Mouse (Mus musculus): ENCODE results near the gene Arhgef9.

Arhgef9 gene

GRCm38 (mm10) chrX:95196104-95196919, at the start of gene Arhgef9:
TSS of gene Arhgef9 (minus strand) at chrX:95196856.
- no peaks in the 10 kb centered on the region for H3K9me3 ChIP-seq (ENCODE audit: low read length)
- 0 out of 2 replicates have a peak, but pooled peaks cover 5% of the 10 kb centered on the region for H3K4me1 ChIP-seq (replicated peaks; ENCODE audit: low read depth, low read length)
- H3K4me3 ChIP-seq (replicated peaks; ENCODE audit: low read length): 0 out of 2 replicates have a peak within 1 kb of the TSS, but pooled peaks have one; percentile 20
- no peaks in the 10 kb centered on the region for H3K36me3 ChIP-seq (ENCODE audit: insufficient read depth, low read length)
- H3K27me3 ChIP-seq (ENCODE audit: insufficient read depth, low read length): no peaks in the 10 kb centered on the region
- TF ChIP-seq NANOG (IDR thresholded peaks at IDR 0.05; ENCODE audit: borderline replicate concordance, low read length): no peak
- TF ChIP-seq CTCF (conservative IDR thresholded peaks at IDR 0.05; ENCODE audit: low read length): no peak
- no peak for TF ChIP-seq POU5F1 (IDR thresholded peaks at IDR 0.05; ENCODE audit: borderline replicate concordance, low read length)

- Histone ChIP-seq H3K36me3 (ENCODE audit: insufficient read depth, low read length) (no peaks in the 10 kb centered on the region), H3K4me3 (replicated peaks; ENCODE audit: low read length) (no peak overlapping the region), H3K27me3 (ENCODE audit: insufficient read depth, low read length) (no peaks in the 10 kb centered on the region), H3K4me1 (replicated peaks; ENCODE audit: low read depth, low read length) (no peaks in the 10 kb centered on the region), H3K9me3 (ENCODE audit: low read length) (no peaks in the 10 kb centered on the region)
- TF ChIP-seq CTCF (conservative IDR thresholded peaks at IDR 0.05; ENCODE audit: low read length) (no peak), POU5F1 (IDR thresholded peaks at IDR 0.05; ENCODE audit: borderline replicate concordance, low read length) (no peak), NANOG (IDR thresholded peaks at IDR 0.05; ENCODE audit: borderline replicate concordance, low read length) (no peak)
These were observed 42.2 kb upstream of the Arhgef9 start for GRCm38 (mm10) chrX:95238896-95239295.

- Histone ChIP-seq H3K36me3 (ENCODE audit: insufficient read depth, low read length) (no peaks in the 10 kb centered on the region), H3K9me3 (ENCODE audit: low read length) (no peaks in the 10 kb centered on the region), H3K4me3 (replicated peaks; ENCODE audit: low read length) (no peak overlapping the region), H3K4me1 (replicated peaks; ENCODE audit: low read depth, low read length) (0 out of 2 replicates have a peak, but pooled peaks cover 5% of the 10 kb centered on the region), H3K27me3 (ENCODE audit: insufficient read depth, low read length) (no peaks in the 10 kb centered on the region)
- TF ChIP-seq POU5F1 (IDR thresholded peaks at IDR 0.05; ENCODE audit: borderline replicate concordance, low read length): no peak
- no peak for TF ChIP-seq CTCF (conservative IDR thresholded peaks at IDR 0.05; ENCODE audit: low read length)
- TF ChIP-seq NANOG (IDR thresholded peaks at IDR 0.05; ENCODE audit: borderline replicate concordance, low read length): no peak
These were observed 1.1 kb downstream of the Arhgef9 start for GRCm38 (mm10) chrX:95195363-95196103.

- H3K36me3 ChIP-seq (ENCODE audit: insufficient read depth, low read length): no peaks in the 10 kb centered on the region
- H3K27me3 ChIP-seq (ENCODE audit: insufficient read depth, low read length): no peaks in the 10 kb centered on the region
- H3K9me3 ChIP-seq (ENCODE audit: low read length): no peaks in the 10 kb centered on the region
- no peak overlapping the region for H3K4me3 ChIP-seq (replicated peaks; ENCODE audit: low read length)
- H3K4me1 ChIP-seq (replicated peaks; ENCODE audit: low read depth, low read length): no peaks in the 10 kb centered on the region
- TF ChIP-seq NANOG (IDR thresholded peaks at IDR 0.05; ENCODE audit: borderline replicate concordance, low read length) (no peak), CTCF (conservative IDR thresholded peaks at IDR 0.05; ENCODE audit: low read length) (peak; percentile 43; the same call in 1 of the 2 replicates)
These were observed 20.7 kb downstream of the Arhgef9 start for GRCm38 (mm10) chrX:95175978-95176377.

- no peaks in the 10 kb centered on the region for H3K36me3 ChIP-seq (ENCODE audit: insufficient read depth, low read length)
- H3K4me1 ChIP-seq (replicated peaks; ENCODE audit: low read depth, low read length): no peaks in the 10 kb centered on the region
- TF ChIP-seq NANOG (IDR thresholded peaks at IDR 0.05; ENCODE audit: borderline replicate concordance, low read length) (no peak), CTCF (conservative IDR thresholded peaks at IDR 0.05; ENCODE audit: low read length) (no peak)
- no peaks in the 10 kb centered on the region for H3K27me3 ChIP-seq (ENCODE audit: insufficient read depth, low read length)
- no peaks in the 10 kb centered on the region for H3K9me3 ChIP-seq (ENCODE audit: low read length)
- H3K4me3 ChIP-seq (replicated peaks; ENCODE audit: low read length): peak overlapping the region; percentile 73
These were observed 30.3 kb downstream of the Arhgef9 start for GRCm38 (mm10) chrX:95166317-95166716.

GRCm38 (mm10) chrX:95165671-95166127, 31.0 kb downstream of the Arhgef9 start:
- H3K9me3 ChIP-seq (ENCODE audit: low read length): no peaks in the 10 kb centered on the region
- H3K27me3 ChIP-seq (ENCODE audit: insufficient read depth, low read length): no peaks in the 10 kb centered on the region
- no peaks in the 10 kb centered on the region for H3K36me3 ChIP-seq (ENCODE audit: insufficient read depth, low read length)
- peak overlapping the region; percentile 73 for H3K4me3 ChIP-seq (replicated peaks; ENCODE audit: low read length)
- H3K4me1 ChIP-seq (replicated peaks; ENCODE audit: low read depth, low read length): no peaks in the 10 kb centered on the region
- TF ChIP-seq POU5F1 (IDR thresholded peaks at IDR 0.05; ENCODE audit: borderline replicate concordance, low read length) (no peak), CTCF (conservative IDR thresholded peaks at IDR 0.05; ENCODE audit: low read length) (no peak), NANOG (IDR thresholded peaks at IDR 0.05; ENCODE audit: borderline replicate concordance, low read length) (no peak)

- TF ChIP-seq POU5F1 (IDR thresholded peaks at IDR 0.05; ENCODE audit: borderline replicate concordance, low read length): no peak
- TF ChIP-seq NANOG (IDR thresholded peaks at IDR 0.05; ENCODE audit: borderline replicate concordance, low read length): no peak
- no peak for TF ChIP-seq CTCF (conservative IDR thresholded peaks at IDR 0.05; ENCODE audit: low read length)
These were observed 32.5 kb downstream of the Arhgef9 start for GRCm38 (mm10) chrX:95164140-95164539.

GRCm38 (mm10) chrX:95163452-95163851, 33.2 kb downstream of the Arhgef9 start:
- H3K4me1 ChIP-seq (replicated peaks; ENCODE audit: low read depth, low read length): no peaks in the 10 kb centered on the region
- no peaks in the 10 kb centered on the region for H3K27me3 ChIP-seq (ENCODE audit: insufficient read depth, low read length)
- no peaks in the 10 kb centered on the region for H3K9me3 ChIP-seq (ENCODE audit: low read length)
- no peak overlapping the region for H3K4me3 ChIP-seq (replicated peaks; ENCODE audit: low read length)
- no peaks in the 10 kb centered on the region for H3K36me3 ChIP-seq (ENCODE audit: insufficient read depth, low read length)
- TF ChIP-seq NANOG (IDR thresholded peaks at IDR 0.05; ENCODE audit: borderline replicate concordance, low read length) (no peak), CTCF (conservative IDR thresholded peaks at IDR 0.05; ENCODE audit: low read length) (no peak), POU5F1 (IDR thresholded peaks at IDR 0.05; ENCODE audit: borderline replicate concordance, low read length) (no peak)

More at GRCm38 (mm10) chrX:95164140-95164539, 32.5 kb downstream of the Arhgef9 start:
- no peaks in the 10 kb centered on the region for H3K4me1 ChIP-seq (replicated peaks; ENCODE audit: low read depth, low read length)
- no peaks in the 10 kb centered on the region for H3K9me3 ChIP-seq (ENCODE audit: low read length)
- no peaks in the 10 kb centered on the region for H3K27me3 ChIP-seq (ENCODE audit: insufficient read depth, low read length)
- H3K4me3 ChIP-seq (replicated peaks; ENCODE audit: low read length): no peak overlapping the region
- H3K36me3 ChIP-seq (ENCODE audit: insufficient read depth, low read length): no peaks in the 10 kb centered on the region
